In genomic region chr9:60052415-60052814, GRCm38 (mm10) we compare ENCODE assay signal across 16 mouse cellular contexts.
DNase-seq lines count a peak whose midpoint lies in the region; ATAC-seq and TF ChIP-seq lines count a peak whose summit lies in the region.
"Had no signal": no experiment of that assay in that cellular context is flagged by ENCODE, and none has a peak within 500 bp of the region (broad histone marks: within the 10 kb centered on the region; RNA-seq: fewer than 3 reads in every experiment).

No protein-coding gene starts in this region.

- WGBS in kidney, adult 2 months = 80% methylated on average over 4 of the region's 4 CpGs
- 75% methylated on average over 4 of the region's 4 CpGs for WGBS in kidney, embryonic 15.5 days
- WGBS in lung, adult 2 months = 75% methylated on average over 4 of the region's 4 CpGs
- WGBS in small intestine, adult 2 months = 76% methylated on average over 4 of the region's 4 CpGs

- H3K27ac ChIP-seq in kidney, adult 2 months (ENCODE audit: insufficient read depth, low read depth, low read length) = no peak overlapping the region
- no peak overlapping the region for H3K27ac ChIP-seq in kidney, embryonic 15.5 days
- no peak overlapping the region for H3K27ac ChIP-seq in small intestine, adult 2 months (ENCODE audit: insufficient read depth, low read depth, low read length)
- H3K27ac ChIP-seq: embryonic facial prominence, embryonic 13.5 days; hindbrain, embryonic 12.5 days; limb, embryonic 12.5 days had no signal

- 0 out of 2 replicates have a peak, but pooled peaks have one; percentile 22 for TF ChIP-seq CTCF in kidney, adult 2 months (conservative IDR thresholded peaks at IDR 0.05; ENCODE audit: insufficient read depth, insufficient read length, low read depth, low read length)
- TF ChIP-seq CTCF in lung, adult 2 months (IDR thresholded peaks at IDR 0.05; ENCODE audit: insufficient read depth, low read length) = no peak
- peak; percentile 42; the same call in 1 of the 2 replicates for TF ChIP-seq CTCF in small intestine, adult 2 months (IDR thresholded peaks at IDR 0.05; ENCODE audit: extremely low read depth, insufficient read length, insufficient replicate concordance, low read depth, low read length)

- H3K9ac ChIP-seq in kidney, embryonic 15.5 days = no peak overlapping the region
- H3K9ac ChIP-seq: embryonic facial prominence, embryonic 13.5 days; heart, embryonic 12.5 days; hindbrain, embryonic 12.5 days; limb, embryonic 12.5 days had no signal

- H3K27me3 ChIP-seq in kidney, adult 2 months (replicated peaks; ENCODE audit: control insufficient read depth, insufficient read depth, low read length) = no peaks in the 10 kb centered on the region
- no peaks in the 10 kb centered on the region for H3K27me3 ChIP-seq in kidney, embryonic 15.5 days
- no peaks in the 10 kb centered on the region for H3K27me3 ChIP-seq in small intestine, adult 2 months (ENCODE audit: control insufficient read depth, insufficient read depth, low read length)
- H3K27me3 ChIP-seq: embryonic facial prominence, embryonic 13.5 days; heart, embryonic 12.5 days; hindbrain, embryonic 12.5 days; limb, embryonic 12.5 days had no signal

- no peak overlapping the region for H3K4me2 ChIP-seq in kidney, embryonic 15.5 days
- H3K4me2 ChIP-seq: embryonic facial prominence, embryonic 13.5 days; heart, embryonic 12.5 days; hindbrain, embryonic 12.5 days; limb, embryonic 12.5 days had no signal

- H3K9me3 ChIP-seq in kidney, embryonic 15.5 days (replicated peaks) = no peaks in the 10 kb centered on the region
- H3K9me3 ChIP-seq: embryonic facial prominence, embryonic 13.5 days; heart, embryonic 12.5 days; hindbrain, embryonic 12.5 days had no signal

- no peaks in the 10 kb centered on the region for H3K4me1 ChIP-seq in kidney, adult 2 months (ENCODE audit: control insufficient read depth, insufficient read depth, low read length)
- H3K4me1 ChIP-seq in kidney, embryonic 15.5 days = 0 out of 2 replicates have a peak, but pooled peaks cover 3% of the 10 kb centered on the region
- peaks cover 2% of the 10 kb centered on the region; the same call in 1 of the 2 replicates for H3K4me1 ChIP-seq in lung, adult 2 months (ENCODE audit: control insufficient read depth, insufficient read depth, low read length)
- no peaks in the 10 kb centered on the region for H3K4me1 ChIP-seq in small intestine, adult 2 months (ENCODE audit: control insufficient read depth, insufficient read depth, insufficient read length, low read length)
- H3K4me1 ChIP-seq: heart, embryonic 12.5 days; hindbrain, embryonic 12.5 days; limb, embryonic 12.5 days had no signal

- no peak for ATAC-seq in kidney, embryonic 15.5 days (replicated peaks; ENCODE audit: low FRiP score)

- H3K4me3 ChIP-seq in kidney, adult 2 months (ENCODE audit: insufficient read depth, low read depth, low read length) = no peak overlapping the region
- H3K4me3 ChIP-seq in kidney, embryonic 15.5 days (replicated peaks) = no peak overlapping the region
- no peak overlapping the region for H3K4me3 ChIP-seq in lung, adult 2 months (replicated peaks; ENCODE audit: extremely low read depth, low read depth, low read length)
- H3K4me3 ChIP-seq in small intestine, adult 2 months (ENCODE audit: low read depth, low read length) = no peak overlapping the region
- H3K4me3 ChIP-seq: embryonic facial prominence, embryonic 13.5 days; heart, embryonic 12.5 days; hindbrain, embryonic 12.5 days; limb, embryonic 12.5 days had no signal

- no peaks in the 10 kb centered on the region for H3K36me3 ChIP-seq in kidney, adult 2 months (ENCODE audit: control insufficient read depth, insufficient read depth, low read length)
- H3K36me3 ChIP-seq in kidney, embryonic 15.5 days = 0 out of 2 replicates have a peak, but pooled peaks cover 14% of the 10 kb centered on the region
- H3K36me3 ChIP-seq in small intestine, adult 2 months (ENCODE audit: control insufficient read depth, insufficient read depth, low read length) = no peaks in the 10 kb centered on the region
- H3K36me3 ChIP-seq: heart, embryonic 12.5 days; hindbrain, embryonic 12.5 days had no signal

- no peak for TF ChIP-seq POLR2A in kidney, adult 2 months (IDR thresholded peaks at IDR 0.05; ENCODE audit: low read depth, low read length)
- TF ChIP-seq POLR2A in lung, adult 2 months (IDR thresholded peaks at IDR 0.05; ENCODE audit: borderline replicate concordance, extremely low read depth, low read depth, low read length) = no peak
- TF ChIP-seq POLR2A in small intestine, adult 2 months (IDR thresholded peaks at IDR 0.05; ENCODE audit: low read depth, low read length) = no peak

- no peak for DNase-seq in kidney, adult 2 months
- peak; percentile 5 for DNase-seq in lung, postnatal 36 days
- DNase-seq in lung, adult 2 months = no peak
- DNase-seq in ES-CJ7 (ENCODE audit: low read depth, low spot score) = peak; percentile 35
- DNase-seq in right cerebral cortex, postnatal 4 days = no peak
- no peak for DNase-seq in gastrocnemius, postnatal 4 days (ENCODE audit: low spot score in 2 of 2)
- DNase-seq: kidney, postnatal 14 days; layer of hippocampus, postnatal 36 days; lung, postnatal 4 days; right cerebral cortex, postnatal 25 days had no signal

Comparison
In these comparisons a context has a peak if more than half of its experiments do, and no peak if none do; other contexts are left out.
1. DNase-seq: peak in lung, postnatal 36 days (single experiment) and ES-CJ7 (single experiment); none in kidney, adult 2 months (single experiment), lung, adult 2 months (single experiment), right cerebral cortex, postnatal 4 days (single experiment) and gastrocnemius, postnatal 4 days (0 of 2).